Mouse (Mus musculus): ENCODE measurements around the gene Nos3.

DNA sequence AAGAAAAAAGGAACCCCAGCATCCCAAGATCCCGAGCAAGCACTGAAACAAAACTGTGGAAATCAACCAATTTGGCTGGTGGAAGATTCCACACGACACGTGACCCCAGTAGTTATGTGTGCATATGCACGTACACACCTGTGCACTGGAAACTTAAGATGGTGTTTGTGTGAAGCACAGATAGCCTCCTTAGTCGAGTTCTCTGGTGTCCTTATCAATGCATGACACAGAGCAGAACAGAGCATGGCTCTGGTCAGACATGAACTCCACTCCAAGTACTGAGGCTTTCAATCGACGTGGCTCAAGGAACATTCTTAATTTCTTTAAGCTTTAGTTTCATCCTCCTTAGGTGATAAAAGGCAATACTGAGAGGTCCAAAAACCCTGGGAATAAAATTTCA, 18.3 kb upstream of the Nos3 start:
- no peak for TF ChIP-seq MYOG (IDR thresholded peaks at IDR 0.05; ENCODE audit: control insufficient read depth in 1 of 3, insufficient read depth in 1 of 3, insufficient read length in 2 of 3, low read depth in 2 of 3)
- TF ChIP-seq POLR2A (IDR thresholded peaks at IDR 0.05; ENCODE audit: insufficient read length, low read depth) = no peak
- TF ChIP-seq MAX (IDR thresholded peaks at IDR 0.05; ENCODE audit: low read depth) = no peak
- no peak for TF ChIP-seq SRF (IDR thresholded peaks at IDR 0.05; ENCODE audit: control insufficient read depth, insufficient read length, low read depth)
- no peak for TF ChIP-seq USF1 (IDR thresholded peaks at IDR 0.05; ENCODE audit: low read depth)
- TF ChIP-seq CEBPB (IDR thresholded peaks at IDR 0.05; ENCODE audit: insufficient read depth, poor library complexity, severe bottlenecking) = no peak
- TF ChIP-seq MYOD1 (IDR thresholded peaks at IDR 0.05; ENCODE audit: control insufficient read depth in 1 of 3, insufficient read length in 2 of 3, low read depth in 2 of 3) = no peak
